Mouse (Mus musculus): Measurements from ENCODE around the gene Heatr6. TPM values are rescaled to one million over a fixed set of nuclear protein-coding genes. Genes with fewer than 3 reads are reported as not detected.

The Heatr6 gene
- polyA plus RNA-seq, 1 experiment, result 6.1 TPM

GRCm38 (mm10) chr11:83783931-83784600 is 30.6 kb downstream of the Heatr6 start:
- H3K27ac ChIP-seq (replicated peaks; ENCODE audit: low read depth, low read length), result no peak overlapping the region
- peaks cover 3% of the 10 kb centered on the region; the same call in 1 of the 2 replicates for H3K4me1 ChIP-seq (ENCODE audit: control insufficient read depth, insufficient read depth, insufficient read length, low read length)

DNA sequence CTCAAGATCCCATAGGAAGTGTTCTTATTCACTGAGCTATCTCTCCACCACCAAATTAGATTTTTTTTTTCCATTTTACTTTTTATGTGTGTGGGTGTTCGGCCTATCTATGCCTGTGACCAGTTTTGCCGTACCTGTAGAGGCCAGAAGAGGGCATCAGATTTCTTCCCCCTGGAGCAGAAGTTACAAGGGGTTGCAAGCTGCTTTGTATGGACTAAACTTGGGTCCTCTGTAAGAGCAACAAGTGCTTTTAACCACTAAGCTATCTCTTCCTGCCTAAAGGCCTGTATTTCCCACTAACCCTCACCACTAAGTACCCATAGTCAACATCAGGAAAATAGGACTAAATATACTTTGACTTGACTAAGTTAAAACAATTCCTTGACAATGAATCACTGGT is 31.2 kb downstream of the Heatr6 start:
- Histone ChIP-seq H3K4me3 (ENCODE audit: insufficient read depth, low read depth, low read length) (no peak overlapping the region), H3K27ac (replicated peaks; ENCODE audit: low read depth, low read length) (no peak overlapping the region), H3K4me1 (ENCODE audit: control insufficient read depth, insufficient read depth, insufficient read length, low read length) (peaks cover 3% of the 10 kb centered on the region; the same call in 1 of the 2 replicates)

More at GRCm38 (mm10) chr11:83783931-83784600, 30.6 kb downstream of the Heatr6 start:
- H3K4me3 ChIP-seq (ENCODE audit: insufficient read depth, low read depth, low read length), result no peak overlapping the region

GRCm38 (mm10) chr11:83785366-83785765 is 31.9 kb downstream of the Heatr6 start:
- Histone ChIP-seq H3K4me3 (ENCODE audit: insufficient read depth, low read depth, low read length) (no peak overlapping the region), H3K4me1 (ENCODE audit: control insufficient read depth, insufficient read depth, insufficient read length, low read length) (peaks cover 3% of the 10 kb centered on the region; the same call in 1 of the 2 replicates), H3K27ac (replicated peaks; ENCODE audit: low read depth, low read length) (no peak overlapping the region)

- peaks cover 3% of the 10 kb centered on the region; the same call in 1 of the 2 replicates for H3K4me1 ChIP-seq (ENCODE audit: control insufficient read depth, insufficient read depth, insufficient read length, low read length)
- H3K4me3 ChIP-seq (ENCODE audit: insufficient read depth, low read depth, low read length), result no peak overlapping the region
- no peak overlapping the region; the same call in 1 of the 2 replicates for H3K27ac ChIP-seq (replicated peaks; ENCODE audit: low read depth, low read length)
Observed at GRCm38 (mm10) chr11:83786835-83787234, 33.3 kb downstream of the Heatr6 start.

- no peak overlapping the region for H3K4me3 ChIP-seq (ENCODE audit: insufficient read depth, low read depth, low read length)
- no peak overlapping the region for H3K27ac ChIP-seq (replicated peaks; ENCODE audit: low read depth, low read length)
- H3K4me1 ChIP-seq (ENCODE audit: control insufficient read depth, insufficient read depth, insufficient read length, low read length), result peaks cover 3% of the 10 kb centered on the region; the same call in 1 of the 2 replicates
Observed at GRCm38 (mm10) chr11:83787401-83788021, 34.0 kb downstream of the Heatr6 start.

DNA sequence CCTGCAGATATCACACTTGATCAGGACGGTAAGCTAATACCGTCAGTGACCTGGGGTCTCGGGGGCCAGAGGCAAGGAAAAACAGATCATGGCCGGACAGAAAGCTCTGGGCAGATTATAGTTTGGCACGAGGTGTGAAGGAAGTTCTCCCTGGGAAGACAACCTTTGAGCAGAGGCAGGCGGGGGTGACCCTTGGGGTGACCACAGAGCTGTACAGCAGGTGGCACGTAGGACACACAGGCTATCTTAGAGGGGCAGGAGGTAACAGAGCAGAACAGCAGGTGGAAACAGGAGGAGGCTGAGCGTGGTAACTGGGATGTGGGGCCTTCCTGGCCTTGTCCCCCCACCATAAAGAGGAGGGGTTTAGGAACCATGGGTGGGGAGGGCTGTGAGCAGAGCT is 34.8 kb downstream of the Heatr6 start:
- H3K27ac ChIP-seq (replicated peaks; ENCODE audit: low read depth, low read length), result no peak overlapping the region
- peaks cover 3% of the 10 kb centered on the region; the same call in 1 of the 2 replicates for H3K4me1 ChIP-seq (ENCODE audit: control insufficient read depth, insufficient read depth, insufficient read length, low read length)
- no peak overlapping the region for H3K4me3 ChIP-seq (ENCODE audit: insufficient read depth, low read depth, low read length)

DNA sequence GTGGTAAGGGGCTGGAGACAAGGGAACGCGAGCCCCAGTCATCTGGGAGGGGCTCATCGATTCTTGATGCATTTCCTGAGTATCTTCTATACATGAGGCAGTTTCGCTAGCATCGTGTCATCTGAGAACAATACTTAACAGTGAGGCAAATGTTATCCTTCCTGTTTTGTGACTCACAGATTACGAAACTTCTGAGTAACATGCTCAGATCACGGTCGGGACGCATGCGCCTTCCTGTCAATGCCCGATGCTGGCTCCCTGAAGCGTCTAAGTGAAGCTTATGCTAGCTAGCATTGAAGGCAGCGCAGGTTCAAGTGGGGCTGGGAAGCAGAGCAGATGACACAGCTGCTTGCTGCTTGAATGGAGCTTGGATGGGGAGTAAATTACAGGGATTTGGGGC is 35.8 kb downstream of the Heatr6 start:
- Histone ChIP-seq H3K27ac (replicated peaks; ENCODE audit: low read depth, low read length) (no peak overlapping the region), H3K4me3 (ENCODE audit: insufficient read depth, low read depth, low read length) (no peak overlapping the region), H3K4me1 (ENCODE audit: control insufficient read depth, insufficient read depth, insufficient read length, low read length) (peaks cover 3% of the 10 kb centered on the region; the same call in 1 of the 2 replicates)

DNA sequence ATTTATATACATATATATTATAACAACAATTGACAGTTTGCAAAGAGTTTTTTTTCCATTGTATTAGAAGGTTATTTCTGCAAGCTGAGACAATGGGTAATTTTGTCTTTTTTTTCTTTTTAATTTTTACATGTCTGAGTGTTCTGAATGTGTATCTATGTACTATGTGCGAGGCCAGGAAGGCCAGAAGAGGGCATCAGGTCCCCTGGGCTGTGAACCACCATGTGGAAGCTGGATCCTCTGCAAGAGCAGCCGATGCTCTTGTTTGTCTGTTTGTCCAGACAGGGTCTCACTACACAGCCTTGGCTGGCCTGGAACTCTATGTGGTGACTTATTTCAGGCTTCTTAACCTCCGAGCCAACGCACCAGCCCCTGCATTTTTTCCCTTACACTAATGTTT is 37.6 kb downstream of the Heatr6 start:
- Histone ChIP-seq H3K4me1 (ENCODE audit: control insufficient read depth, insufficient read depth, insufficient read length, low read length) (peaks cover 3% of the 10 kb centered on the region; the same call in 1 of the 2 replicates), H3K27ac (replicated peaks; ENCODE audit: low read depth, low read length) (no peak overlapping the region), H3K4me3 (ENCODE audit: insufficient read depth, low read depth, low read length) (no peak overlapping the region)

- H3K4me1 ChIP-seq (ENCODE audit: control insufficient read depth, insufficient read depth, insufficient read length, low read length), result no peaks in the 10 kb centered on the region
Observed at GRCm38 (mm10) chr11:83792316-83792914, 38.9 kb downstream of the Heatr6 start.

DNA sequence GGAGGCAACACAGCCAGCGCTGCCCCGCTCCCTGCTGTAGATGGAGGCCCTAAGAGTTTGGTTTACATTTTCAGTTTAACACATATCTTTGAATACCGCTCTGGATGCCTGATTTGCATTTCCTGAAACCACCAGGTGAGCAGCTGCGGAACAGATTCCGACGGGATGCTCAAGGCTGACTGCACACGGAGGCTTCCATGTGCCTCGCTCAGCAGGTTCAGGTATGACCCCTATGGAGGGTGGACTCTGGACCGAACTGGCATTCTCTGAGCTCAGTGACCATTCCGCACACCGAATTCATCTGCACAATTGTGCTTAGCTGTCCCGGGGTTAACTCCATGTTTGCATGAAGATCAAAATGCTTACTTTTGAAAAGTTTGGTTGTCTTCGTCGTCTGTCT is 39.8 kb downstream of the Heatr6 start:
- Histone ChIP-seq H3K4me1 (ENCODE audit: control insufficient read depth, insufficient read depth, insufficient read length, low read length) (no peaks in the 10 kb centered on the region), H3K27ac (replicated peaks; ENCODE audit: low read depth, low read length) (no peak overlapping the region), H3K4me3 (ENCODE audit: insufficient read depth, low read depth, low read length) (no peak overlapping the region)

More at GRCm38 (mm10) chr11:83792316-83792914, 38.9 kb downstream of the Heatr6 start:
- H3K27ac ChIP-seq (replicated peaks; ENCODE audit: low read depth, low read length), result no peak overlapping the region
- H3K4me3 ChIP-seq (ENCODE audit: insufficient read depth, low read depth, low read length), result no peak overlapping the region

DNA sequence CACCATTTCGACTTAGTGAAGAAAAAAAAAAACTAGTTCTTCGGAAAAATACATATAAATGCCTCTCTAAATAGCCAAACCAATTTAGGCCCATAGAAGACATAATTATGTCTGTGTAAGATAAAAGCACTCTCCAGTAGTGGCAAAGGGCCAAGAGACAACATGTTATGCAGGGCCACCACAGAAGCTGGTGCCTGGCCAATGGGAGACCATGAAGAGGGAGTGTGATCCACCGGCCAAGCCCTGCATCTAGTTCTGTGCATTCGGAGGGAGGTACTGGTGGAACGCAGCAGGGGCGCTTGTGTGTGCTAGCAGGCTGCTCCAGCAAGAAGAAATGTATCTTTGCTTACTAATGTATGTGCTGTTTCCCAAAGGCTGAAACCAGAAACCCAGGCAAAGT is 42.6 kb downstream of the Heatr6 start:
- H3K4me3 ChIP-seq (ENCODE audit: insufficient read depth, low read depth, low read length), result no peak overlapping the region
- no peaks in the 10 kb centered on the region for H3K4me1 ChIP-seq (ENCODE audit: control insufficient read depth, insufficient read depth, insufficient read length, low read length)
- H3K27ac ChIP-seq (replicated peaks; ENCODE audit: low read depth, low read length), result no peak overlapping the region

GRCm38 (mm10) chr11:83796980-83797608 is 43.6 kb downstream of the Heatr6 start:
- H3K27ac ChIP-seq (replicated peaks; ENCODE audit: low read depth, low read length), result no peak overlapping the region
- H3K4me1 ChIP-seq (ENCODE audit: control insufficient read depth, insufficient read depth, insufficient read length, low read length), result no peaks in the 10 kb centered on the region
- H3K4me3 ChIP-seq (ENCODE audit: insufficient read depth, low read depth, low read length), result no peak overlapping the region

- Histone ChIP-seq H3K27ac (replicated peaks; ENCODE audit: low read depth, low read length) (no peak overlapping the region), H3K4me3 (ENCODE audit: insufficient read depth, low read depth, low read length) (no peak overlapping the region), H3K4me1 (ENCODE audit: control insufficient read depth, insufficient read depth, insufficient read length, low read length) (no peaks in the 10 kb centered on the region)
Observed at GRCm38 (mm10) chr11:83799871-83800430, 46.5 kb downstream of the Heatr6 start.

DNA sequence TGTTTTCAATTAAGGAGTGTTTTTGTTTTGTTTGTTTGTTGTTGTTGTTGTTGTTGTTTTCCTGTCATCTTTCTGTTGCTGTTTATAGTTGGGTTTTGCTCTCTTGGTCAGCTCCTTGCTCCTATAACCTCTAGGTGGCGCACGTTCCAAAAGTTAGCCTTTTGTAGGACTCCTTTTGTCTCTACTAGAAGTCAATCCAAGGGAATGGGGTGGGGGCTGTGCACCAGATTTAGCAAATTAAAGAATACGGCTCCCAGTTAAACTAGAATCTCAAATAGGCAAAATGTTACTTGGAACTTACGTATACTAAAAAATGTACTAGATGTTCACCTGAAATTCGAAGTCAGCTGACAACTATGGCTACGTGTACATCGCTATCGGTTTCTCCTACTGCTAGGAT is 48.7 kb downstream of the Heatr6 start:
- H3K4me1 ChIP-seq (ENCODE audit: control insufficient read depth, insufficient read depth, insufficient read length, low read length), result no peaks in the 10 kb centered on the region
- H3K27ac ChIP-seq (replicated peaks; ENCODE audit: low read depth, low read length), result no peak overlapping the region
- no peak overlapping the region for H3K4me3 ChIP-seq (ENCODE audit: insufficient read depth, low read depth, low read length)

- Histone ChIP-seq H3K4me1 (ENCODE audit: control insufficient read depth, insufficient read depth, insufficient read length, low read length) (no peaks in the 10 kb centered on the region), H3K4me3 (ENCODE audit: insufficient read depth, low read depth, low read length) (no peak overlapping the region), H3K27ac (replicated peaks; ENCODE audit: low read depth, low read length) (no peak overlapping the region)
Observed at GRCm38 (mm10) chr11:83802581-83802980, 49.1 kb downstream of the Heatr6 start.
